Mouse (Mus musculus): ENCODE data around the gene Nkx3-2. TPM values are rescaled to one million over a fixed set of nuclear protein-coding genes. Genes with fewer than 3 reads are reported as not detected.

Nkx3-2 gene
- not detected for total RNA-seq (2023)

DNA sequence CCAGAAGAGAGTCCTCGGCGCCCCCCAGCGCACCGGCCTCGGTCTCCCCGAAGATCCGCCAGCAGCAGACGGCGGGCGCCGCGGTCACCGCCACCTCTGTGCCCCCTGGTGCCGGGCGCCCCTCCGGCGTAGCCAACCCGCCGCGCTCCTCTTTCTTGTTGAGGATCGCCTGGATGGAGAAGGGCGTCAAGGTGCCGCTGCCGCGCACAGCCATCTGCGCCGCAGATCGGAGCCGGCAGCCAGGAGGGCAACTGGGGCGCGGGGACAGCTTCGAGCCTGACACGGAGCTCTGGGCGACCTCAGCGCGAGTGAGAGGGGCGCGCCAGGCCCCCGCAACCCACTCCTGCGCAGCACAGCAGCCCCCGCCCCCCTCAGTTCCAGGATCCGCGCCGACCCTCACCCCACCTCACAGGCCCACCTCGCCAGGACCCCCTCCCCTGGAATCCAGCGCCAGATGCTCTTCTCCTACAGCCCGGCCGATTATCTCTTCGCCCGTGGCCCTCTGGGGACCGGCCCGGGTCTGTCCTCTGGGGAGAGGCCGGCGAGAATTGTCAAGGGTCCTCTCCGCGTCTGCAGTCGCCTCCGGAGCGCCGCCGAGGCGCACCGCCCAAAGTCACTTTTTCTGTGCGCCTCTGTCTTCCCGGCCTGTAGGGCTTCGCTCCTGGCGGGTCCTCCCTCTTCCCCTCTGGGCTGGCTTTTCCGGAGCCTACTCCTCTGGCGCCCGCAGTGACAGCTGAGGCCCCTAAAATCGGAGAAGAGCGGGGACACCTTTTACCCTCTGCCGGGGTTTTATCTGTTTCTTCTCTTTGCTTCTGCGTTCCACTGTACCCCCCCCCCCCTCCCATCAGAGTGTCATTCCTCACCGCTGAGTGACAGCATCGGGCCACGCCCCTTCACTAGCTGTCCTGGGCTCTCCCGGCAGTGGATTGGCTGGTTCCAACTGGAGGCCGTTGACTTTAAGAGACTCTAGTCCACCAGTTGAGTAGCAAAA is at the start of gene Nkx3-2:
Nkx3-2 (minus strand) TSS at position 771 of the 991 bp plus-strand sequence.

Other genes starting within 250 kb of the Nkx3-2 start
- gene Rab28, start 56.3 kb downstream of the Nkx3-2 start, total RNA-seq (2023) = 10 to 100 TPM; 19.7 to 24.3 TPM
- 10 to 100 TPM; 29.2 to 32.3 TPM for gene Bod1l, start 79.8 kb upstream of the Nkx3-2 start, total RNA-seq (2023)

Data from monocyte, adult 59 days (primary cell).